Mouse (Mus musculus): ENCODE measurements at regions not wholly inside any gene's neighbourhood (a gene's known extent, or its start where the extent isn't known, plus 50 kb on each side); places are given as distances from the start of the nearest gene placed in this dataset.

GRCm38 (mm10) chr15:61342618-61343017, 419.8 kb upstream of the A1bg start:
- no peak for TF ChIP-seq POLR2A (IDR thresholded peaks at IDR 0.05; ENCODE audit: insufficient read length, low read depth)
- TF ChIP-seq TCF12 (IDR thresholded peaks at IDR 0.05; ENCODE audit: insufficient read depth, poor library complexity, severe bottlenecking) = no peak
- TF ChIP-seq REST (IDR thresholded peaks at IDR 0.05; ENCODE audit: insufficient read depth, insufficient read length) = no peak
- TF ChIP-seq SRF (IDR thresholded peaks at IDR 0.05; ENCODE audit: control insufficient read depth, insufficient read length, low read depth) = no peak
- no peak for TF ChIP-seq CEBPB (IDR thresholded peaks at IDR 0.05; ENCODE audit: insufficient read depth, poor library complexity, severe bottlenecking)
- TF ChIP-seq TCF3 (IDR thresholded peaks at IDR 0.05; ENCODE audit: insufficient read length, low read depth) = no peak

Measured in myocyte (in vitro differentiated cells).